Mouse (Mus musculus) liver, adult 2 months (tissue): ENCODE data around the gene Herc4.

Experiments
- CTCF ChIP-seq: fragments of 200-500 bp; IDR thresholded peaks from 2 replicates; pipeline ENCODE4 v1.5.1; 2011; ENCODE audit warnings: low read depth, low read length, control low read depth
- POLR2A ChIP-seq: fragments of 200-500 bp; IDR thresholded peaks from 2 replicates; pipeline ENCODE4 v1.6.1; 2011; ENCODE audit warnings: low read length, control low read depth; ENCODE audit not compliant: insufficient read depth; ENCODE audit errors: extremely low read depth

DNA sequence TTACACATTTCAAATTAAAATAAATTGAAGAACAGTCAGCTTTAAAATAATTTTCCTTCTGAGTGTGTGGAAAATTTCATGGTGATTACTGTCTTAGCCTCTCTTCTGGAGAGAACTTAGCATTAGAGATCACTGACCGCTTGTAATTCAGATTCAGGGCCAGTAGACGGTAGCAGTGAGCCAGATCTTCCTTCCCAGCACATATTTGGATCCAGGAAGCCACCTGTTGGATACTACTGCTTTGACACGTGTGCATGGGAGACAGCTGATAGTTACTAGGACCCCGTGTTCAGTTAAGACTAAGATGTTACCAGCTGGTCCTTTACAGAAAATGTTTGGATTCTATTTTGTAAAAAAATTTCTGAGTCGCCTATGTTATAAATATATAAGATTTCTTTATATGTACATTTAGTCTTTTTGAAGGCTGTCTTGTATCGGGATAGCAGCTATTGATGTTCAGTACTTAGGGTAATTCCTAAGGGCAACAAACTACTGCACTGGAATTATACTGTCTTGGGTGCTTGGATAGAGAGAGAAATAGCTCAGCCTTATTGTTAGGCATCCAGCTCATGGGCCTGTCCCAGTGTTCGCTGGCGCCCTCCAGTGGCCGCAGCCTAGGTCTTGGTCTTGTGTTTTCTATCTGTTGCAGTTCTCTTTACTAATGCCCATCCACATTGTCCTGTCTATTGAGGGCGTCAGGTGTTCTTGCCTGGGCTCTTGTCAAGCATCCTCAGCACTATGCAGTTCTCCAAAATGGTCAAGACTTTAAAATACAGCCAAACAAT is 65.2 kb downstream of the Herc4 start:
- no peak for TF ChIP-seq POLR2A
- TF ChIP-seq CTCF = peak; percentile 95
